Mouse (Mus musculus) retina, postnatal 1 day (tissue): ENCODE measurements around the gene Fars2.
"Not testable (repeated sequence)": the region's sequence is repeated elsewhere in the genome, so short reads cannot be mapped to it uniquely, and the experiment has no call there.

Experiments used
- DNase-seq: peaks from one replicate; pipeline ENCODE4 v3.0.0-alpha.2; 2012

The Fars2 gene

DNA sequence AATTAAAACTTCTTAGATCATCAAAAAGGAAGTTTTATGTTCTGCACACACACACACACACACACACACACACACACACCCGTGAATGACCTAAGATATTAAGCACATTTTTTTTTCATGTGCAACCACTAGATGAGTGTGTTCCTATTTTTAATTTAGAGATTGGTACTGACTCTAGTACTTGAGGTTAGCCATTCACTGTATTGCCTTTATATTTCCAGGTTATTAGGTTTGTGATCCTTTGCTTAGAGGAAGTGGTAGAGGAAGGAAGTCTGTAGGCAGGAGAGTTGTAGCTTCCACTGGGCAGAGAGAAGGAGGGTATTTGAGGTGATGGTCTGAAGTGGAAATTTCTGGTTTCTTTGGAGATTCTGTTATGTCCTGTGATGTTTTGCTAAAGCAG is 28.4 kb downstream of the Fars2 start:
- DNase-seq: no peak

DNA sequence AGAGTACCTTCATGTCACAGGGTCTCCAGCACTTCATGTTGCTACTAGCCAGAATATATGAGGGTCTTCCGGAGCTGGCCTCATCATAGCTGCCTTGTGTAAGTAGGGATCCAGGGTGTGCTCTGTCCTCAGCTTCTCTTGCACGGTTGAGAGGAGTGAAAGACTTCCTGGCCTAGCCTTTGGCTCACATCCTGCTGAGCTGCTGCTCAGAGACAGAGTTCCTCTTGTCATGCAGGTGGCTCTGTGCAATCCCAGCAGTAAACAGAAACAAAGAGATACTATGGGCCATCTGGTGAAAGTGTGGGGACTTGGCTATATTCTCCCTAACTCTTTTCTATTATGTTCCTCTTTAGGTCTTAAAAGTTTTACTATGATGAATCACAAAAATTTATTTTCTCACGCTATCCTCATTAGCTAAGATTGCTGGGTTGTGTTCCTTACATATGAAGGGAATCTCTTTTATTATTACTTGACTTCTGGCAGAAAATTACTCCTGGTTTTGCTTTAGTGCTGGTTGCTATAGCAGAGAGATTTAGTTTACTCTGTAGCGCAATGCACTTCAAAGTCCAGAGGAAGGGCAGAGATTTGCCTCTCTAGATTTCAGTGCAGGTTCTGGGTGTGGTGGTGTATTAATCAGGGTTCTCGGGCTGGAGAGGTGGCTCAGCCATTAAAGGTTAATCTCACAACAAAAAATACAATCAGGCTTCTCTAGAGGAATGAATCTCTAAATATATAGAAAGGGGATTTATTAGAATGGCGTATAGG is 32.1 kb downstream of the Fars2 start:
- DNase-seq: peak; percentile 2

DNA sequence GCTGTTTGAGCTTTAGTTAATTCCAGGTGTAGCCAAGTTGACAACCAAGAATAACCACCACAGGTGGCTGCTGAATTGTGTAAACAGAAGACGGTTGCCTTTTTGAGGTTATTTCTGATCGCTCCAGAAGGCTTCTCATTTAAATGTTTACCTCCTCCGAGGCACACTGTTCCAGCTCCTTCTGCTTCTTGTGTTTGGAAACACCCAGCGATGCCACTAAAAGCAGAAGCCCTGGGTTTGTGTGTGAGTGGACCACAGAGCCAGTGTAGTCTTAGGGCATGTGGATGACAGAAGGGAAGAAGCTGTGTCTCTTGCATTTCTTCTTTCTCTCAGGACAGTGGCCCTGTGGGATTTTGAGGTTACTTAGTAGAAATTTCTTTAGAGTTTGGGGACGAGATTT is 33.1 kb downstream of the Fars2 start:
- DNase-seq: no peak

DNA sequence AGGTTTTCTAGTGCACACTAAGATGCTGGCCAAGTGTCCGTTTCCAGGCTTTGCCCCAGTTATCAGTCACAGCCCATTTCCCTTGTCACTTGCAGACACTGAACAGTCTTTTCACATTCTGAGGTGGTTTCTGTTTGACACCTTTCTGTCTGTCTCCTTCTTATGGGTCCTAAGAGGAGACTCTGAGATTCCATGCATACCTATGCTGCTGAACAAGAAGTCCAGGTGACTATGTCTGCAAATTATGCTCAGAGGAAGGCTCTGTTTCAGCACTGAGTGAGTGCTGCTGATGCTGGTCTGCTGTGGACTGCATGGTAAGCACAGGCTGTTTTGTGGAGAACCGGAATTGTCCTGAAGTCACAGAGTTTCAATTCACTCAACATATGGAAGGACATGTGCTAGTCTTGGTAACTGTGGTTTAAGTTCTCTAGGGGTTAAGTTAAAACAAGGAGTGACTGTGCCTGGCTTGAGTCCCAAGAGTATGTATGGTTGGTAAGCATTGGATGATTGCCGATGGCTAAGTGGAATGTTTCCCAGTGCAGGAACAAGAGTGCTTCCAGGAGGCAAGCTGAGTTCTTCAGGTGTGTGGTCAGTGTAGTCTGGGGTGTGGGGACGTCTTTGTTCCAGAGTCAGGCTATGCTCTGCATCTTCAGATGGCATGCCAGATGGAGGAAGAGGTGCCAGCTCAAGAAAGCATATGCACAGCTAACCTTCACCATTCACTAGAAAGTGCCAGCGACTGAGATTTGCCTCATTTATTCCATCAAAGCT is 35.7 kb downstream of the Fars2 start:
- no peak for DNase-seq

DNA sequence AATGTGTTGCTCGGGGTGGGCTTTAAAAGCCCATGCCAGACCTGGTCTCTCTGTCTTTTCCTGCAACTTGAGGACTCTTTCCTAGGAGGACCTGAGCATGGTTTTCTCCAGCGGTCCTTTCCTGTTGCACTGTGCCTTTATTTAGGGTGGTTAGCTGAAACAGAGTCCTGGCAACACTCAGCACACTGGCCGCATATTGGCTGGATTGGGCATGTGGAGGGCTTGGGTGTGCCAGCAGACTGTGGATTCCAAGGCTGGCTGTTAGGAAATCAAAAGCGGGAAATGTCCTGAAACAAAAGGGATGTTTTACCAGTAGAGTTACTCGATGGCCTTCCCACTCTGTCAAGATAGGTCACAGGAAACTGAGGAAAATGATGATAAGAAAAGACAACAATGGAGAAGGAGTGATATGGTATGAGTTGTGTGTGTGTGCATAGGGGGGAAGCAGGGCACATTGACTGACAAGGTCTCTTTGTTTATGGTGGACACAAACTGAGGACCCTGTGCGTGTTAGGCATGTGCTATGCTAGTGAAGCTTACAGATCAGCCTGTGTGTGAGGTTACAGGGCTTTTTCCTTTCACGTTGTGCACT is 39.2 kb downstream of the Fars2 start:
- no peak for DNase-seq

DNA sequence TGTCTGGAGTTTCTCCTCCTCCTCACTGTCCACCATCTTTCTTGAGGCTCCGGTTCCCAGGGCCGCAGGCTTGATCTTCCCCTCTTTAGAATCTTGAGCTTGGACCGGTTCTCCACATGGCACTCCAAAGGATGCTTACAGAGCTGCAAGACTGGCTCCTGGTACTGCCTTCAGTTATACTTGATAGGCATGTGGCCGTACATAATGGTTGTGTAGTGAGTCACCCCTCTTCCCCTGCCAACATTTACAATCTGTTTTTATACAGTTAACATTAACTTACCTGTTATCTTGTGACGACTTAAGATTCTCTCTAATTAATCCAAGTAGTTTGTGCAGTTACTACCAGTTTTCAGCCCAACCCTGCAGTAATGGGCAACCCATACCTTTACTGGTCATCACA is 46.2 kb downstream of the Fars2 start:
- DNase-seq: no peak

DNA sequence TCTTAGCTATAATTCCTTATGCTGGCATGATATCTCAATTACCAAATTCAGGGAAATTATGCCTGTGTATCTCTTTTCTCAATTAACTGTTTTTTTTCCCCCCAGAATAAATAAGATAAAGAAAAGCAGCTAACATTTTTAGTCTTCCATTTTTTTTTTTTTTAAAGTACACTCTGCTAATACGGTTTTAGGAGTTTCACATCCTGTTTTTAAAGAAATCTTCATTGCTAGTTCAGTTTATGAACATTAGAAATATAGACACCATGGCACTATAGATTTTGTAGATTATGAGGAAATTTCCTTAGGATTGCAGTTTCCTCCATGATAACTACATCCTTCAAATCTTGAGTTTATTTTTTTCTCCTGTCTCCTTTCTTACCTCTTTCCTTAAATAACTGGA is 46.7 kb downstream of the Fars2 start:
- no peak for DNase-seq

DNA sequence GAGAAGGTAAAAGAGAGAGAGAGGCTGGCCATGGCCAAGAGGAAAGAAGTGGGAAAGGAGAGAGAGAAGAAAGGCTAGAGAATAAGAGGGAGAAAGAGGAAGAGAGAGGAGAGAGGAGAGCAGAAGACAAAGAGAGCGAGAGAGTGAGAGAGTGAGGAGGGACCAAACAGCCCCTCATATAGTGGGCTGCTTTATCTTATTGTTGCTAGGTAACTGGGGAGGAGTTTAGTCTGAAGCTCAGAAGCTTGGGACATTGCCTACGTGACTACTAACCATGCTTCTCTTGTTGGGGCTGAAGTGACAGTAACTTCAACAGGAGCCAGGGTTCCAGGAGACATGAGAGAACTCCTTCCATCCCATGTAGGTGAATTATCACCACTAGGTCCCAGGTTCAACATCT is 55.8 kb downstream of the Fars2 start:
- DNase-seq: not testable (repeated sequence)

DNA sequence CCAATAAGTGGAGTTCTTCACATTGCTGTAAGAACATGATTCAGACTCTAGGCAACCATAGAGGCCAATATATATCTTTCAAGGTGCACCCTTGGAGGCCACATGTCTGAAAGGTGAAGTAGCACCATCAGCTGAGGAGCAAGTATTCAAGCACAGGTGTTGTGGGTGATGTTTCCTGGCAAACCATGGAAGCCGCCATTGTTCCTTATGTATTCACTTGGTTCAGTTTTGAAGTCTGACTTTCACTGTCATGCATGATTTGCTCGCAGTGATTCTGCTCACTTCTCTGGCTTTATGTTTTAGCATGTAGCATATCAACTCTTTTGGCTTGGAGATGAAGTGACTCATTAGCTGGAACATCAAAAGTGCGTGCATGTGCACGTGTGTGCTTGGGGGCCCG is 56.9 kb downstream of the Fars2 start:
- no peak for DNase-seq

DNA sequence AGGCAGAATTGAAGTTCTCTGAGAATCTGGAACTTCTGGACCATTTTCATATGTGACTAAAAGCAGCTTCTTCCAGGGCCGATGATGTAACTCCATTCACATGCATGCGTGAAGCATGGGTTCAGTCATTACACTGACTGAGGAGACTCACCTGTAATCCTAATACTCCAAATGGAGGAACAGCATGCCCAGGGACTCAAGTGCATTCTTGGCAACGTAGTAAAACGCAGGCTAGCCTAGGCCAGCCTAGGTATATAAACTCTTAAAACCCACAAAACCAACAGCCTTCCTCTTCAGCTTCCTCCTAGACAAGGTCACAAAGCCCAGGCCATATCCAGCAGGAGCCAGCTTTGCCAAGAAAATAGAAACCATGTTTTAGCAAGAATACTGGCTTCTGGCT is 57.6 kb downstream of the Fars2 start:
- DNase-seq: no peak

DNA sequence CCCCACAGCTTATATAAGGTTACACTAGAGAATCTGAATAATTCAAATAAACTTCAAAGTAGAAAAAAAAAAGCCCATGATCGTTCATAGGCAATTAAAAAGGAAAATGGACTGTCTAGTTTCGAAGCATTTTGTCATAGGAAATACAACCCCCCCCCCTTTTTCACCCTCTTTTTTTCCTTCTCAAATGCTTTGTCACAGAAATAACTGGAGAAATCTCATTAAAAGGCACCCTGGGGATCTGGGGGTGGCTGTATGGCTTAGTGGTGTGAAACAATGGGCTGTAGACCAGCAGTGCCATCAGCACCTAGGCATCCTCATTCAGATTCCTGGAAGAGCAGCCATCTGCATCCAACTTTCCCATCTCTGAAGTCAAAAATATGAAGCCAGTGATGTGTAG is 64.0 kb downstream of the Fars2 start:
- no peak for DNase-seq

DNA sequence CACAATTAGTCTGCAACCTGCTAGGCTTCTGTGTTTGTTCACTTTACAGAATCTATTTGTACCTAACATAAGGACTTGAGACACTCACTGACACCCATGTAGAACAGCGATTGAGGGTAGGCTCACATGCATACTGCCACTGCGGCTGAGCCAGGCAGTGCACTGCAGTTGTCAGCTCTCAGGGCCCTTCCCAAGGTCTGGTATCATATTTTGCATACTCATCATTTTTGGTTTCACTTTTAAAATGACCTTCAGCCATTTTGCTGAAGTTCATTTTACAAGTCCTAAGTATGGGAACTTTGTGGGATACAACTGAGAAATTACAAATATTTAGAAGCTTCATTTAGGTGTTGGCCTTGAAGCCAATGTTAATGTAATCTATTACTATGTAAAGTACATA is 73.4 kb downstream of the Fars2 start:
- DNase-seq: no peak

DNA sequence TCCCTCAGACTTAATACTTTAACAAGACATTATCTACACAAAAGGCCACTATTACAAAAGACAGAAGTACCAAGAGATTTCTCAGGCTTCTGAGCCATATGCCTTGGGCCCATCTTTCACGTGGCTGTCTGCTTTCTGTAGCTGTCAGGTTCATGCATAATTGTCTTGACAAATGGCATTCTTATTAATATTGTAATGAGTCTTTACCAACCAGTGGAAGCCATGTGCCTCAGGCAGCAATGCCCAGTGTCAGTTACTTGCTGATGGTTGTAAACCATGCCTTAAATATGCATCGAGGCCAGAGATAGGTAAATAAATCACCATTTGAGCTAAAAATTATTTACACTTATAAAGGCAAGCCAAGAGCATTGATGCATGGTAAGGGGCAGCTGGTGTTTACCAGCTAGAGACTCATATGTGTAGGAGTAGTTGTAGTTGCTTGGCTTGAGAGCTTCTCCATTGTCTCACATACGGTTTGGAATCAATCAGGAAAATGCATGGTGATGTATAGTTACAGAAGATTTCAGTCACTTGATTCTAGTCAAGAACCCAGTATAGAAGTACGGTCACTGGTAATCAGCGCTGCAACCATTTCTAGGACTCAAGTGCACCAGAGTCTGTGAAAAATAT is 76.4 kb downstream of the Fars2 start:
- peak; percentile 72 for DNase-seq

DNA sequence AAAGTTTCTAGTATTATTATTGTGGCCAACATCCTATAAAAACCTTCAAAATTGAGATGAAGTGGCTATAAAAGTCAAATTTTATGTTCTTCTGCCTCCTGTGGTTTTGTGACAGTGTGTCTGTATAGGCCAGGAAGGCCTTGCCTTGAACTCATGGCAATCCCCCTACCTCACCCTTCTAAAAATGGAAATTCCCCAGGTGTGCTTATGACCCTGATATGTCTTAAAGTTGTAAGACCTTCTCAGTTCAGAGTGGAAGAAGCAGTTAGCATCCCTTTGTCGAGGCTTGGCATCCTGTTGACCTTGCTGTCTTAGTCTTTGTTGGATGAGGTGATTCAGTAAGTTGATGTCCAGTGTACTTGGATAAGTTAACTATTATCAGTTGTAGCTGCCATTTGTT is 82.1 kb downstream of the Fars2 start:
- DNase-seq: no peak

DNA sequence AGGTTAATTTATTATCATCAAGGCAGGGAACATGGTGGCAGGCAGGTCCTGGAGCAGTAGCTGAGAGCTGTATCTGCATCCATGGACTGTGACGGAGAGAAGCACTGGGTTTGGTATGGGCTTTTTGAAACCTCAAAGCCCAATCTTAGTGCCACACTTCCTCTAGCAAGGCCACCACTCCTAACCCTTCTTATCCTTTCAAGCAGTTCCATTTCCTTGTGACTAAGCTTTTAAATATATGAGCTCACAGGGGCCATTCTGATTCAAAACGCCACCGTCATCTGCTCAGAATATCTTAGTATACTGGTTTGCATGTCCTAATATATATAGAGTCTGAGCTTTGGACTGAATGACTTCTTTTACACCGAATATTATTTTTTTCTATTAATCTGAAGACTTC is 83.2 kb downstream of the Fars2 start:
- DNase-seq: no peak

DNA sequence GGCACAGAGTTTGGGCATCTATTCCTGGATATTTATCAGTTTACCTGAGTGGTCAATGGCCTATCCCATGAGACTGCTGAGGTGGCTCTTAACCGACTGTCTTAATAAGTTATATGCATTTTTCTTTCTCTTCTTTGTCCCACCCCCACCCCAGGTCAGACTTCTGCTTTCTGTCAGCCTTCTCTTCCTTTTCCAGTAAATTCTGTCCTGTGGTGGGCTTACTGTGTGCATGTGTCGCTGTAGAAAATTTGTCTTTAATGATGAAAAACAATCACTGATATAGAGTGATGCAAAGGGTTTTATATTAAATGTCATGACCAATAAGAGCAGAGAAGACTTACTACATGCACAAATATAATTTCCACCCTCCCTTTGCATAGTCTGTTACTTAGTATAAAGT is 85.3 kb downstream of the Fars2 start:
- no peak for DNase-seq

DNA sequence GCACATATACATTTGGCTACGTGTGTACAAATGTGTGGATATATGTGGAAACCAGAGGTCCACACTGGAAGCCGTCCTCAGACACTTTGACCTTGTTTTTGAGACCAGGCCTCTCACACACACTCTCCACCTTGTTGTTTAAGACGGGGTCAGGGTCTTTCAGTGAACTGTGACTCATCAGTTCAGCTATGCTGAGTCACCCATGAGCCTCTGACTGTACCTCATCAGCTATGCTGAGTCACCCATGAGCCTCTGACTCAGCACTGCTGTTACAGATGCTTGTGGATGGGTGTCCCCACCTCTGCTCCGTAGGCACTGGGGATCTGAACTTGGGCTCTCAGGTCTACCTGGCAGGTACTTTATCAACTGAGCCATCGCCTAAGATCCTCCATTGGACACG is 85.8 kb downstream of the Fars2 start:
- DNase-seq: peak; percentile 10

DNA sequence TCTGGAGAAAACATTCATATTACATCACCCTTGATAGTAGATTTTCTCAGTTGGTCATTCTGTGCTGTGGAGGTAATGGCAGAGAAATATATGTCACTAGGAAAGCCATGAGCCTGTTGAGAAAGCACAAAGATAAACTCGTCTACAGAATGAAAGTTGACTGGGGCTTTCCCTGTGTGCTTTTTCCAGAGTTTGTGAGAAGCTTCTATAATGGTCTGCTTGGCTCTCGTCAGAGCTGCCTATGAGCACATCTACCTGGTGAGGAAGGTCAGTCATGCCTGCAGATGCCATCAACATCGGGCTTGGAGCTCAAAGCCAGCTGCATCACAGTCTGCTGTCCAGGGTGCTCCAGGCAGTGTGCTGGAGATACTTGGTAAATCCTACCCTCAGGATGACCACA is 87.1 kb downstream of the Fars2 start:
- no peak for DNase-seq

DNA sequence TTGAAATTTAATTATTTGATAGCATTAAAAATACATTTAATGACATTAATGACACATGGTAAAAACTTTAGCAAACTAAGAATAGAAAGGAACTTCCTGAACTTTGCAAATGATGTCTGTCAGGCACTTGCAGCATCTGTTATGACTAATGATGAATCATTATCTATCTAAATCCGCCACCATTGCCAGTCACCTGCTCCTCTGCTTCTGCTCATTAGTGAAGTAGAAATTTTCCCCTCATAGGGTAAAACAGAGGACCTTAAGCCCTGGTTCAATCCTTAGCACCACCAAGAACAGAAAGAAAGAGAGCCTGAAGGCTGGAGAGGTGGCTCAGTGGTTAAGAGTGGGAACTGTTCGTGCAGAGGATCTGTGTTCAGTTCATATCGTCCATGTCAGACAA is 93.8 kb downstream of the Fars2 start:
- no peak for DNase-seq

DNA sequence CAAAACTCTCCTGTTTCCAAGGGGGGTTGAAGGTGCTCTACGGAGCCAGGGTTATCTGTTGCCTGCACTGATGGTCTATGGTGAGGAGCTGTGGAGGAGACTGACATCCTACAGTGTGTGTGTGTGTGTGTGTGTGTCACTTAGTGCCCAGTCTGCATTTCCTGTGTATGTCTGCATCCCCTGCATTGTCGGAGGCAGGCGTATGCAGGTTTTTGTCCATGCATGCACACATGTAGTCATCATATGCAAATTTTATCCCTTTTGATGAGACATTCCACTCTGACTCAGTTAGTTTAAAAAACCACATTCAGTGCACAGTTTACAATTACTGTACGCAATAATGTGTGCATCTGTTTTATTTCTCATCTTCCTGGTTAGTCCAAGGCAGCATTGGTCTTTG is 96.8 kb downstream of the Fars2 start:
- DNase-seq: no peak

DNA sequence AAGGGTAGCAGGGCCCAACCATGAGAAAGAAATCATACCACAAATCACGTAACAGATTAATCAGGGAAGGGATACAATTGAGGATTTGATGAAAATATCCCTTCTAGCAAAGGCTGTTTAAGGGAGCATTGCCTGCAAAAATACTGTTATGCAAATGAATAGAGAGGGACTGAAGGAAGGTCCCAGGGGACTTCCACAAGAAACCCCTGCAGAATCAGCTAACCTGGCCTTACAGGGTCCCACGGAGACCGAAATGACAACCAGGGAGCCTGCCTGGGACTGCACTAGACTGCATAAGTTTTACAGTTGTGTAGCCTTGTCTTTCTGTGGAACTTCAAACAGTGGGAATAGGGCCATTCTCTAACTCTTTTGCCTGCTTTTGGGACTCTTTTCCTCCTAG is 98.8 kb downstream of the Fars2 start:
- no peak for DNase-seq

DNA sequence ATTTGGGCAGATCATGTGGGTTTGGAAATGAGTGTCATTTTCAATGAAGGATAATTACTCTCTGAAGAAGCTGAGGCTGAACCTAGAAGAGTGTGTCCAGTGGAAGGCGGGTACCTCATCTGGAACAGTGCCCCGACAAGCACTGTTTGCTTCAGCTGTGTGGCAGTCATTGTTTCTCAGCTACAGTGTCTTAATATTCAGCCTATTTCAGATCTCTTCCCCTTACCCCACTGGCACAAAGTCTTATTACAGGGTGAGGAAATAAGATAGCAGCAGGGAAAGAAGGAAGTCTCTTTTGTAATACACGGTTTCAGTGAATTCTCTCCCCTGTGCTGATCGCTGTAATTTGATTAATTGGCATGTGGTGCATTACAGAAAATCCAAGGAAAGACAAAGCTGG is 101.1 kb downstream of the Fars2 start:
- DNase-seq: peak; percentile 15

DNA sequence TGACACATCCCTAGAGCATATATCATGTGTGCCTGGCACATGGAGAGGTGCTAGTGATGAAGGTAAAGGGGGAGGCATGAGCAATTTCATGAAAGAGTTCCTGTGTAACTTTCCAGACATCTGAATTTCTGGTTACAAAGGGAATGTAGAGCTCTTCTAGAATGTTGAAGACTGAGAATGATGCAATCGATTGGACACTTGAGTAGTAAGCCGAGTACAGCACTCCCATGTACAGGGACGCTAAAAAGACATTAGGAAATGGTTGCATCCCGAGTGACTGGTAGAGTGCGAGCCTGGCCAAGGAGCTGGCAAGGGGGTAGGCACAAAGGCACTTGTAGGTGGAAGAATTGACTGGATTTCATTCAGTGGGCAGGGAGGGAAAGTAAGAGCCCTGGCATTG is 102.3 kb downstream of the Fars2 start:
- no peak for DNase-seq

DNA sequence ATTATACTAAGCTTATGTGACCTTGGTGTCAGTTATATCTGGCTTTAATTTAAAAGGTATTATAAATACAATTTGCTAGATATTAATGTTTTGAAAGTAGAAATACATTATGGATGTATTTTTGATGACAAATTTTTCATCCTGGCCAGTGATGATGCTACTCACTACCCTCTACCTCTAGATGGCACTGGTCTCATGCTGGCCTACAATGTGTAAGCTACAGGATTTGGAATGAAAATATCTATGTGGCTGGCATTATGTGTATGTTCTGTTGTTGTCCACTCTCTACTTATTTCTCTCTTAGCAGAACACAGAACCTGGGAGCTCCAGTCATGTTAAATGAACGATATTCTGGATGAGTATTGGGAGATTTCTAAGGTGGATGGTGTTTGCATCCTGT is 104.7 kb downstream of the Fars2 start:
- DNase-seq: peak; percentile 6
